Mouse (Mus musculus) brain, adult 2 months (tissue): ENCODE measurements at regions not wholly inside any gene's neighbourhood (a gene's known extent, or its start where the extent isn't known, plus 50 kb on each side); places are given as distances from the start of the nearest gene placed in this dataset.
A peak's percentile ranks its signal among the peaks of the same experiment; 100 is the strongest.

ENCODE experiments used
- DNase-seq: peaks from one replicate; pipeline ENCODE4 v3.0.0; 2011; ENCODE audit warnings: low read depth, low spot score

DNA sequence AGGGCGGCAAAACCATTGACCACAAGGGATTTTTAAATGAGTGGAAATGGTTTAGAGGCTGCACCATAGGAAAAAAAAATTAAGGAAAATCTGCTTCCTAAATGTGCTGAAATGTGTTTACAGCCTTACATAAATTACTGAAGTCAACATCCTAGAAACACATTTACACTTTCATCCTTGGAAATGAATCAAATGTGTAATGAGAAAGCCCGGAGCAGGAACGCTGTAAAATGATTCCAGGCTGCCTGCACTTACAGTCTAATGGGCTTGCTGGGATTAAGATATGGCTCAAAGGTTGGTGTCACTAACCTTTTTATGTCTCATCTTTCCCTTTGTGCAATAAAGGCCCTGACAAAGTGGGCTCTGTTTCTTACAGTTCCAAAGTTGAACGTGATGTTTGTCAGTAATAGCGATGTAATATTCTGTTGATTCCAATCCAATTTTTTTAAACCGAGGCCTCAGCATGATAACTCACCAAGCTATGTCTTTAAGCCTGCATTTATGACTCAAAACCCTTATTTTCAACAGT, 172.1 kb upstream of the B3gat2 start:
- no peak for DNase-seq

DNA sequence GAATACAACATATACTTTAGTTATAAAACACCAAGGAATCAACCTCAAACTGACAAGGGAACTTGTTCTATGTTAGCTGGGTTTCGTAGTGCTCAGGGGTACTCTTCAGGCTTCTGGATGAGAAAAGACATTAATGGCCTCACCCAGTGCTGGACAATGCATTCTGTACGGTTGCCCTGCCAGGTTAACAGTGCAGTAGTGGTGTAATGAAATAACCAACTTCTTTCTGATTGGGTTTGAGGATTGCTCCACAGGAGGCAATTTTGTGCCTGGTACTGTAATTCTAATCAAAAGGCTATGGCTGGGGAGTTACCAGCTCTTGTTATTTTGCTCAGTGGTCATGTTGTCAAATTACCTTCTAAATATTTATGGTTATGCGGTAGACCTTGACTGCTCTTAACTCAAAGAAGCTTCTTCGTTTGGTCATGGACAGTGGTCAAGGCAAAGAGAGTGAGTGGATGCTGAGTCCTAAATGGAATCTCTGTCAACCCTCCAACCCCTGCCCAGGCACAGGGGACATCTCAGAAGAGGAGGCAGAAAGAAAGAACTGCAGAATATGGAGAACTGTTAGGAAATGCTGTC, 158.8 kb upstream of the B3gat2 start:
- no peak for DNase-seq

GRCm38 (mm10) chr1:23629366-23629765, 132.2 kb upstream of the B3gat2 start:
- DNase-seq, result peak; percentile 69

GRCm38 (mm10) chr1:23645093-23645492, 116.5 kb upstream of the B3gat2 start:
- DNase-seq, result no peak

- DNase-seq, result peak; percentile 9
These were observed 112.6 kb upstream of the B3gat2 start for GRCm38 (mm10) chr1:23648875-23649506.

DNA sequence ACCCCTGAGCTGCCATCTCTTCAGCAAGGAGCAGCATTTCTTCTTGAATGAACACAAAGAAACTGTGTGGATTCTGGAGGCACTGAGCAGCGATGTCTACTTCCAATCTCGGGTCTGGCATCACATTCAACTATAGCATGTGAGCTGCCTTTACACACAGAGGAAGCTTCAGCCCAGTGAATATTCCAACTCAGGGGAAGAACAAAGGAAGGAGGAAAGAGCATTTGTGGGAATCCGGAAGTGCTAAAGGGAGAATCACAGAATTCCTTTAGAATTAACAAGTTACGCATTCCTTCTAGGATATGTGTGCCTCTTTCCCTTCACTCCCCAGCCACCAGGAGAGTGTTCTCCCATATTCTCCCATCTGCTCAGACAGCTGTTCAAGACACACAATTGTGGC, 111.7 kb upstream of the B3gat2 start:
- peak; percentile 39 for DNase-seq

- DNase-seq, result peak; percentile 96
These were observed 107.9 kb upstream of the B3gat2 start for GRCm38 (mm10) chr1:23653628-23654027.

DNA sequence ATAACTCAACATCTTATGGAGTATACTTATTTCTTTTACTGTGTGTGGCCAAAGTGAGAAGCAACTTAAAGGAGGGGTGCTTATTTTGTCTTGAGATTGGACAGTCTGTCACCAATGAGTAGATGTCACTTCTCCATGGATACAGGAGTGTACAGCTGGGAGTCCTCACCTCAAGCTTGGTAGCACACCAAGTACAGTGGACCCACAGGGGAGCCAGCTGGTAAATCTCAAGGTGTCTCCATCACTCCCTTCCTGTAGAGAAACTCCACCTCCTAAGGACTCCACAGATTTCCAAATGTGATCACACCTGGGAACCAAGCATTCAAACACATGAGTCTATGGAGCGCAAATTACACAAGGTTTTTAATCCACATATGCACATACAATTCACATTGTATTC, 105.8 kb upstream of the B3gat2 start:
- peak; percentile 13 for DNase-seq

- peak; percentile 86 for DNase-seq
These were observed 105.3 kb upstream of the B3gat2 start for GRCm38 (mm10) chr1:23656302-23656701.

DNA sequence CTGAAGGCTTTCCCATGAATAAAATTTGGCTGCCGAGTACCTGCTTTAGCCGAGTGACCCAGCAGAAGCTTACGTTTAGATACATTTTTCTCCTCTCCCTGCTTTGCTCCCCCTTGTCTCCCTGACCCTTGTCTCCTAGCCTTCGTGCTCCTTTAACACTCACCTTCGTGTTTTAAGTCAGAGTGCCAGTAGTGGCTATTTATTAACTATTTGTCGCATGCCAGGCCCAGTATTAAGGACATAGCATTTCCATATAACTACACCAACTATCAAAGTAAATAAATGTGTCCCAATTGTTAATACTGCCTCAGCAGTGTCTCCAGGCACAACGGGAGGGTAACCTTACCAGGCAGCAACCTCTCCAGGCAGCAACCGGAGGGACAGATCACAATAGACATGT, 104.8 kb upstream of the B3gat2 start:
- peak; percentile 14 for DNase-seq

GRCm38 (mm10) chr1:23670514-23670913, 91.0 kb upstream of the B3gat2 start:
- peak; percentile 41 for DNase-seq

DNA sequence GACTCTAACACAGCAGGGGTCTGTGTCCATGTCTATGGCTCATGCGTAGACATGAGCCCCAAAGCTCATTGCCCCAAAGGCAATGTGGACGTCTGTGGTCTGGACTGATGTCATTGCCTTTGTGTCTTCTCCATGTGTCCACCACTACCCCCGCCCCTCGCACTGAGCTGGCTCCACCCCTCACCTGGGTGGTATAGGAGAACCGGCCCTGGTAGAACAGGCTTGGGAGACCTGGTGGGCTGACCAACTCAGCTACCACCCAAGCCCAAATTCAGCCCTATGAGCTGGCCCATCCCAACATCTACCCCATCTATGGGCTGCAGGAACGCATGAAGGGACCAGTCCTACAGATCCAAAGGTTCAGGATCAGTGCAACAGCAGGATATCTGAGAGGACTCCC, 87.2 kb upstream of the B3gat2 start:
- no peak for DNase-seq

DNA sequence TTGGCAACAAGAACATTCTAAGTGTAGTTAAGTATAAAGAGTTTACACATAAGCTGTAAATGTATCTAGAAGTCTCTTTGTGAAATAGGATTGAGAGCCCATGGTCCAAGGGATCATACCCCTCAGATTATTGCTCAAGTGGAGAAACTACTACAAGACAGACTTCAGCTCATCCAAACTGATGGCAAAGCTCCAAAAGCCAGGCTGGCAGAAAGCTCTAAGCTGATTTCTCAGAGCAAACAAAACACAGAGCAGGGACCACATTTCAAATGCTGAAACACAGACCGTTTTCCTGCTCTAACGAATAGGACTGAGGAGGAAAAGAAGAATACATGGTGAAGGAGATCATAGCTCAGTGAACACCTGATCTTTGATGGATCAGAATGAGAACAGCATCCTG, 85.3 kb upstream of the B3gat2 start:
- peak; percentile 36 for DNase-seq

DNA sequence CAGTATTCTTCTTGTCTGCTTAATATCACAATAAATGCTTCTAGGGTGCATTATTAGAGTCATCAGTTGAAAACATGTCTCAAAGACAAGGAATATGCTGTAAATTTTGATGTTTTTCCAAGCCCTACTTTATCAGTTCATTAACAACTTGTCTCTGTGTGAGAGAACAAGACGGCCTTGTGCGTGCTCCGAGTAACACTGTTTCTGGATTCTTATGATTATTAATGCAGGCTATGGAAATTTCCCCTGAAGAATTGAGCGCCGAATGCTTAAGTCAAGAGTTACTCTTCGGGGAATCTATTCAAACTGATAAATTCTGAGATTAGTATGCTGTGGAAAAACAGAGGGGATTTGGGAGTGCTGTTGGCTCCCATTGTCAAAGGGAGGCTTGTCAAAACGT, 72.2 kb upstream of the B3gat2 start:
- DNase-seq, result no peak

DNA sequence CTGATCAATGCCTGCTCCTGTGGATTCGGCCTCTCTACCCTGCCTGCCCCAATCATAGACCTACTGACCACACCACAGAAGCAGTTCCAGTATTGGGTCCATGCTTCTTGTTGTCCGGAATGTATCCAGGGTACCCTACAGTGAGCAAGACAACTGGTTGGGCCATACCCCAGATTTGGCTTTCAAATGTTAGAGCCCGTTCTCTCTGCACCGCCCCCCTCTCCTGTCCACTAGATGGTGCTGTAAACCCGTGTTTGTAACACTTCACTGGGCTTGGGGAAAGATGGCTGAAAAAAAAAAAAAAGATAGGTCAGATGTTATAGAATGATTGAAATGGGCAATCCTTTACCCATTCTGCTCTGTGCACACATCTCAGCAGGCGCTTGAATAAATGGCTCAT, 56.1 kb upstream of the B3gat2 start:
- DNase-seq, result peak; percentile 70

DNA sequence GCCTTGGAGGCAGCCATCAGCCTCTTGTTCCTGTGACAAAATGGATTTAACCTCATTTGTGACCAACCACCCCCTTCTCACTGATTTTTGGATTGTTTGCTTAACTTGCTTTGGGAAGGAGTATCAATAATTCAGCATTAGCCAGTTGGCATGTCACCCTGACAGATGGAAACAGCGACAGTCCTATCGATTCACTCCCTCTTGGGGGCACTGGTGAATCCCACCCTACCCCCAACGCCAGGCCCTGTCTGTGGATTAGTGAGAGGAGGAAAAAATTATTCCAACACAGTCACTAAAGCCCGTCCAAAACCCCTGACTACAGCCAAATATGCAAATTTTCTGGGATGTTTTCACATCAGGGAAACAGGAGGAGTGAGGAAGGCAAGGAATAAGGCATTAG, 55.1 kb upstream of the B3gat2 start:
- DNase-seq, result no peak
